Mouse (Mus musculus): ENCODE results near the gene Rhox3a. TPM values are rescaled to one million over a fixed set of nuclear protein-coding genes. Genes with fewer than 3 reads are reported as not detected.

Gene Rhox3a
- not detected in 2 replicates for total RNA-seq (2023)

GRCm38 (mm10) chrX:37249619-37250018, at the start of gene Rhox3a:
TSS of gene Rhox3a (plus strand) at chrX:37249919.

GRCm38 (mm10) chrX:37210941-37211340, 38.8 kb upstream of the Rhox3a start, which contains the start of gene Gm9:
TSS of gene Gm9 (minus strand) at chrX:37211041.

DNA sequence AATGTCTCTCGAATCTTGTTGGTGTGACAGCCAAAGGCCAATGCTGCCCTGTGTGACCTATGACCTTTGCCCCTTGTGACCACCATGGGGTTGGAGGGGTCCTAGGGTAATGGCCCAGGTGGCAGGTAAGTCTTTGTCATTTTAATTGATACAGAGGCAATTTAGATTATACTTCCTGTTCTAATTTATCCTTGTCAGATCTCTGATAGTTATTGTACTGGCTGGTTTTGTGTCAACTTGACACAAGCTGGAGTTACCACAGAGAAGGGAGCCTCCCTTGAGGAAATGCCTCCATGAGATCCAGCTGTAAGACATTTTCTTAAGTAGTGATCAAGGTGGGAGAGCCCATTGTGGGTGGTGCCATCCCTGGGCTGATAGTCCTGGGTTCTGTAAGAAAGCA, 27.6 kb upstream of the Rhox3a start, which contains the start of gene Rhox1:
Gene Rhox1, minus strand, starts transcription at position 101 of the 400 bp plus-strand sequence.

GRCm38 (mm10) chrX:37244676-37245075, 5.0 kb upstream of the Rhox3a start, which contains the start of gene Rhox2a:
TSS of gene Rhox2a (plus strand) at chrX:37244976.

GRCm38 (mm10) chrX:37265038-37265437, 15.3 kb downstream of the Rhox3a start, which contains the start of gene Rhox4a:
TSS of gene Rhox4a (plus strand) at chrX:37265338.

Other genes starting within 250 kb of the Rhox3a start
- not detected in 2 replicates for gene Sowahd, start 201.1 kb upstream of the Rhox3a start, total RNA-seq (2023)
- gene Rpl39, start 164.5 kb upstream of the Rhox3a start, total RNA-seq (2023), result 246 and 267 TPM in 2 replicates
- 11.3 and 14.3 TPM in 2 replicates for gene Upf3b, start 139.6 kb upstream of the Rhox3a start, total RNA-seq (2023)
- gene Nkap, start 123.1 kb upstream of the Rhox3a start, total RNA-seq (2023), result 11.5 and 15.5 TPM in 2 replicates
- not detected in 2 replicates for gene Akap14, start 81.1 kb upstream of the Rhox3a start, total RNA-seq (2023)
- gene Ndufa1, start 58.8 kb upstream of the Rhox3a start, total RNA-seq (2023), result 90.8 and 107 TPM in 2 replicates
- 3.0 and 3.3 TPM in 2 replicates for gene Rnf113a1, start 58.7 kb upstream of the Rhox3a start, total RNA-seq (2023)
- not detected in 2 replicates for gene Gm9, start 38.9 kb upstream of the Rhox3a start, total RNA-seq (2023)
- gene Rhox1, start 27.7 kb upstream of the Rhox3a start, total RNA-seq (2023), result not detected in 2 replicates
- gene Rhox2a, start 4.9 kb upstream of the Rhox3a start, total RNA-seq (2023), result not detected in 2 replicates
- not detected in 2 replicates for gene Rhox4a, start 15.4 kb downstream of the Rhox3a start, total RNA-seq (2023)
- gene Rhox3a2, start 130.1 kb downstream of the Rhox3a start, total RNA-seq (2023), result not detected in 2 replicates
- not detected in 2 replicates for gene Rhox4a2, start 140.9 kb downstream of the Rhox3a start, total RNA-seq (2023)
- not detected in 2 replicates for gene Rhox2b, start 162.1 kb downstream of the Rhox3a start, total RNA-seq (2023)
- not detected in 2 replicates for gene Rhox4b, start 182.6 kb downstream of the Rhox3a start, total RNA-seq (2023)
- not detected in 2 replicates for gene Rhox2c, start 203.8 kb downstream of the Rhox3a start, total RNA-seq (2023)
- gene Rhox3c, start 208.7 kb downstream of the Rhox3a start, total RNA-seq (2023), result not detected in 2 replicates
- gene Rhox4c, start 230.4 kb downstream of the Rhox3a start, total RNA-seq (2023), result not detected in 2 replicates
- gene Rhox2d, start 243.5 kb downstream of the Rhox3a start, total RNA-seq (2023), result not detected in 2 replicates

Data from neutrophil, adult 65 days (primary cell).